Mouse (Mus musculus) adrenal gland, postnatal 36 days (tissue): ENCODE data around the gene Mrps14. TPM values are rescaled to one million over a fixed set of nuclear protein-coding genes. Genes with fewer than 3 reads are reported as not detected.

Experiments used
- DNase-seq, 2 experiments: peaks; one replicate each; pipeline ENCODE4 v3.0.0; 2021; ENCODE audit warnings: mixed read lengths in 1 of 2
- long read RNA-seq, 2 experiments: library from polyadenylated mRNA; stranded (forward); transcript quantifications; one replicate each; pipeline ENCODE4 v2.0.0; 2021; ENCODE audit warnings: borderline sequencing depth in 2 of 2
- total RNA-seq, 2 experiments: library from RNA; stranded (reverse); gene quantifications; 2 replicates each; pipeline ENCODE4 v1.2.3; 2021

The Mrps14 gene
- 100 to 1,000 TPM in 1 of 2 experiments, 10 to 100 TPM in 1; 99.1 to 112 TPM for total RNA-seq
- long read RNA-seq, experiment 1, transcript Mrps14-203 (3 exons, 2,999 nt) = major isoform, 239 of 254 reads
- long read RNA-seq, experiment 1, partial matches to known transcripts = 1 of 254 reads
- long read RNA-seq, experiment 1, other reads (novel, unspliced or antisense) = 12 of 254 reads
- long read RNA-seq, experiment 2, transcript Mrps14-203 (3 exons, 2,999 nt) = major isoform, 77 of 82 reads
- long read RNA-seq, experiment 2, partial matches to known transcripts = 1 of 82 reads
- long read RNA-seq, experiment 2, other reads (novel, unspliced or antisense) = 1 of 82 reads

GRCm38 (mm10) chr1:160194529-160195336, at the start of gene Mrps14:
TSS of gene Mrps14 (plus strand) at chr1:160195215.
- DNase-seq = peak; percentile 98 to 99

- DNase-seq = no peak
Observed at GRCm38 (mm10) chr1:160145606-160146005, 49.4 kb upstream of the Mrps14 start.

GRCm38 (mm10) chr1:160147274-160147673, 47.7 kb upstream of the Mrps14 start:
- no peak for DNase-seq

GRCm38 (mm10) chr1:160149291-160149906, 45.6 kb upstream of the Mrps14 start:
- no peak for DNase-seq

GRCm38 (mm10) chr1:160150726-160151125, 44.3 kb upstream of the Mrps14 start:
- DNase-seq = no peak

- no peak for DNase-seq
Observed at GRCm38 (mm10) chr1:160153480-160153879, 41.5 kb upstream of the Mrps14 start, which contains the start of gene Tnn. TSS of gene Tnn (minus strand) at chr1:160153580.

GRCm38 (mm10) chr1:160158190-160158589, 36.8 kb upstream of the Mrps14 start:
- no peak for DNase-seq

- DNase-seq = no peak
Observed at GRCm38 (mm10) chr1:160166600-160166999, 28.4 kb upstream of the Mrps14 start.

GRCm38 (mm10) chr1:160176903-160177302, 18.1 kb upstream of the Mrps14 start:
- DNase-seq = no peak

- DNase-seq = no peak
Observed at GRCm38 (mm10) chr1:160181216-160181615, 13.8 kb upstream of the Mrps14 start.

GRCm38 (mm10) chr1:160184506-160184905, 10.5 kb upstream of the Mrps14 start:
- DNase-seq = peak; percentile 13 to 32

- DNase-seq = no peak
Observed at GRCm38 (mm10) chr1:160195337-160195663, 285 bp downstream of the Mrps14 start.

- peak; percentile 50 to 51 for DNase-seq
Observed at GRCm38 (mm10) chr1:160205486-160205885, 10.5 kb downstream of the Mrps14 start.

- no peak for DNase-seq
Observed at GRCm38 (mm10) chr1:160209844-160210243, 14.8 kb downstream of the Mrps14 start.

GRCm38 (mm10) chr1:160210566-160210965, 15.6 kb downstream of the Mrps14 start:
- DNase-seq = peak; percentile 13 to 16

GRCm38 (mm10) chr1:160211597-160212122, 16.6 kb downstream of the Mrps14 start:
- DNase-seq = peak in 1 of 2 experiments; percentile 22

- peak; percentile 58 to 64 for DNase-seq
Observed at GRCm38 (mm10) chr1:160212123-160212691, 17.2 kb downstream of the Mrps14 start.

- peak; percentile 99 to 100 for DNase-seq
Observed at GRCm38 (mm10) chr1:160212703-160213669, 18.0 kb downstream of the Mrps14 start, which contains the start of gene Cacybp. TSS of gene Cacybp (minus strand) at chr1:160212875.

- no peak for DNase-seq
Observed at GRCm38 (mm10) chr1:160214171-160214570, 19.2 kb downstream of the Mrps14 start.

GRCm38 (mm10) chr1:160217898-160218297, 22.9 kb downstream of the Mrps14 start:
- DNase-seq = no peak

- no peak for DNase-seq
Observed at GRCm38 (mm10) chr1:160224093-160224492, 29.1 kb downstream of the Mrps14 start.
